Mouse (Mus musculus): ENCODE measurements around the gene Nmbr.
A peak's percentile ranks its signal among the peaks of the same experiment; 100 is the strongest.

The Nmbr gene

DNA sequence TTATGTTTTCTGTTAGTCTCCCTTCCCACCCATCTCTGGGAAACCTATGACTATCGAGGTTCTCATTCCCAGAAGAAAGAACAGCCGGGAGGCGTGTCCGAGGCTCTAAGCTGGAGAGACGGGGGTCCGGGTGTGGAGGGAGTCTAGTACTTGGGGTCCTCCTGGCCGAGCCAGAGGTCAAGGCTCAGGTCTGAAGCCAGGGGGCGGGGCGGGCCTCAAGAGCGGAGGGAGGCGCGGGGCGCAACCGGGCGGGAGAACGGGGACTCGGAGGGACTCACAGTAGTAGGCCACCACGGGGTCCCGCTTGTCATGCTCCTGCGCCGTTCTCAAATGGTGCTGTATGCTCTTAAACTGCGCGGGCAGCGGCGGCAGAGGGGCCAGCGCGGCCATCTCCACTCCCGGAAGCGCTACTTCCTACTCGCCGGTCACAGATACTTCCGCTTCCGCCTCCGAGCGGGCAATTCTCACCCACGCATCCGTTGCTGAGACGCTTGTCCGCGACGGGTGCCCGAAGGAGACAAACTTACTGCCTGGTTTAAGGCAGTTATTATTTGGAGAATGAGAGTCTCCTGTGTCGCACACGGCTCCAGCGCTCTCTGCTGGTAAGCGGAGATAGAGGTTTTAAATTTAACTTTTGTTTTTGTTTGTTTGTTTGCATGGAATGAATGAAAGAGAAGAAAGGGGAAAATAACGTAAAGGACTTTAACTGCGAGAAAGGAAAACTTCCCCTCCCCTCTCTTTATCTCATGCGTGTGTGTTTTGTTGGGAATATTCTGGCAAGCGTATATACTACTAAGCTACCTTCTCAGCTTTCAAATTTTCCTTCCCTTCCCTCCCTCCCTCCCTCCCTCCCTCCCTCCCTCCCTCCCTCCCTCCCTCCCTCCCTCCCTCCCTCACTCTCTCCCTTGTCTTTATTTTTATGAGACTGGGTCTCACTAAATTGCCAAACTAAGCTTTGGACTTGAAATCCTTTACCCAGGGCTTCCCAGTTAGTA is at the start of gene Nmbr, which contains the start of gene Vta1:
Nmbr (plus strand) TSS at position 520 of the 995 bp plus-strand sequence.
Vta1 (minus strand) TSS at position 489 of the 995 bp plus-strand sequence.
- DNase-seq (ENCODE audit: extremely low spot score): peak; percentile 93

DNA sequence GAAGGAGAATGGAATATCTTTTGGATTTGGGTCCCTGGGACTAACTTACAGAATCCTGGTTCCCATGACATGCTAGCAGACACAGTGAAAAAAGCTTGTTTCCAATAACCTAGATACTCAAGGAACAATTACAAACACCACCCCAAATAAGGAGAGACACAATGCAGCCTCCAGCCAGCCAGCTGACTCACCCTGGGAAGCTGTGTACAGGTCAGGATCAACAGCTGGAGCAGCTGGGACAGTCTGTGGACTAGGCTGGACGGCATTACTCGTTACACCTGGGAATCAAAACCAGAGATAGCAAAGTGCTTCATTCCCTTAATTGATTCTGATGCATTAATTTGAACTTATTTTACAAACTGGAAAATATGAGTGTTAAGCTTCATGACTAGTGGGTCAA is 44.5 kb upstream of the Nmbr start:
- DNase-seq (ENCODE audit: extremely low spot score): no peak

DNA sequence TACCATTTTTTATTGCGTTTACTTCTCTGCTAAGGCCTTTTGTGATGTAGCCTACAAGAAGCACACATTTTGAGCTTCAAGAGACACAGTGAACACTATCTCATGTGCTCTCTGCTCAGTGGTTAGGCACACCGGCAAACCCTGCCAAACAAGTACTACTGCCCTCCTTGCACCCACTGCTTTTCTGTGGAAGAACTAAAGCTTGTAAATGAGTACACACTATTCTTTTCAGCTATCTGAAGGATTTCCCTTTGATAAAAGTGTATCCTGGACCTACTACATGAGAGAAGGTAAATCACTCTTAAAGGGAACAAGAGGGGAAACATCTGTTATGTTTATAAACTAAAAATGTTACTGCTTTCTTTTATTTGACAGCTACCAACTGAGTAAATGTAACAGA is 39.2 kb upstream of the Nmbr start:
- DNase-seq (ENCODE audit: extremely low spot score): no peak

DNA sequence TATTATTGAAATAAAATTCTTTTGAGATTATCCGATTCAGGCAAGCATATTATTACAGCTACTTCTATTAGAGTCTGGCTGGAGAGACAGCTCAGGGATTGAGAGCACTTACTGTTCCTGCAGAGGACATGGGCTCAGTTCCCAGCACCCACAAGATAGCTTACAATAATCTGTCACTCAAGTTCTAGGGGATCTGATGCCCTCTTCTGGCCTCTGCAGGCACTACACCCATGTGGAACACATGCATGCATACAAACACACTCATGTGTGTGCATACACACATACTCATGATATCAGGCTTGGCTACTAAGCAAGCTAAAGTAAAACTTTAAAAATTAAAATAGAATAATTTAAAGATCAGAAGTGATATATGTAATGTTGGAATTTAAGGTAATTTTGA is 19.7 kb upstream of the Nmbr start:
- no peak for DNase-seq (ENCODE audit: extremely low spot score)

DNA sequence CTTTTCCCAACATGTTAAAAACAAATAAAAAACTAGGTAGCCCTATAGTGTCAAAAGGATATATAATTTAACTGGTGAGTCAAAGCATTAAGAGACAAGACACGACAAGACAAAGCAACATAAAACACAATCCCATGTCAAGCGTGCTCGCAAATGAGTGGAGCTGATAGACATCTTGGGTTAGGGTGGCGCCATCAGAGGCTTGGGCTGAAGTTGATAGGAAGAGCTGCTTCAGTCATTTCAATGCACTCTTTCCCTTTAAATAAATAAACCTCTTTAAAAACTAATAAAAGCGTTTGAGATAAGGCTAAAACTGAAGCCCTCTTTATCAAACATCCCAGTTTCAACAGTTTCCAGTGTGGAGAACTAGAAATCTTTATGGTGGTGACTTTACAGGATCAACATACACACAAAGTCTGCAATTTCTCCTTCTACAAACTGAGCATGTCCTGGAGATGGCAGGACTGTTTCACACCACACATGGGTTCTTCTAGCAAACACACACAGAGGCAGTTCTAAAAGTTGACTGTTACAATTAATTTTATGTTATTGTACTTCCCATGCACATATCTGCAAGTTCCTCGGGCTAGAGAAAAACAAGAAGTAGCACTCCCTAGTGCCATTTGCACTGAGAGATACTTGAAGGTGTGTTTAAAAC is 16.5 kb upstream of the Nmbr start:
- no peak for DNase-seq (ENCODE audit: extremely low spot score)

DNA sequence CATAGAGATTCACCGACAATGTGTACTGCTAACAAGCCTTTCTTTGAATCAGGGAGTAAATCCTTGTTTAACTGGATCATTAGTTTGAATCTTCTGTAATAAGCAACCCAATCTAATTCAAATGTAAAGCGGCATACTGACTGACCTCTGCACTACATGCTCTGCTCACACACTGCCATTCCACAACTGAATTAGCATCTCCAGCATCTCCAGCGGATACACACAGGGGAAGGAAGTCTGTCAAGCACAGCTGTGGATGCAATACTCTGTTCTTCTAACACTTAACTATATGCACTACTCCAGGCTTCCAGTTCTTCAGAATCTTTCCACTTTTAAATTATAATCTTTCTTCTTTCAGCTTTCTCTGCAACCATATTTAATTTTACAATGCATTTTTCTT is 15.0 kb upstream of the Nmbr start:
- DNase-seq (ENCODE audit: extremely low spot score): no peak

DNA sequence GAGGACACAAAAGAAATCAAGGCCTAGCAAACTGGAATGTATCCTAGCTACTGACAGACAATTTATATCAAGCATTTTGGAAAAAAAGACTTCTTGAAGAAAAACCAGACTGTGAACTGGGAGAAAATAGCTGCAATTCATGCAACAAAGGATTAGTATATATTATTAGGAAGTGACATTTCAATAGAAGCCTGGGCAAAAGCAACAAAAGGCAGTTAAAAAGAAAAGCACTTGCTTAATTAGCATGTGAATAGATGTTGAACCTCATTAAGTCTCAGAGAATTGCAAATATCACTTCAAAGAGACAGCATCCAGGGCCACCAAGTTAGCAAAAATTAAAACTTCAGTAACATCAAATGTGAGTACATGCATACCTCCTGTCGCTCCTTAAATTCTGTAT is 2.2 kb upstream of the Nmbr start:
- no peak for DNase-seq (ENCODE audit: extremely low spot score)

DNA sequence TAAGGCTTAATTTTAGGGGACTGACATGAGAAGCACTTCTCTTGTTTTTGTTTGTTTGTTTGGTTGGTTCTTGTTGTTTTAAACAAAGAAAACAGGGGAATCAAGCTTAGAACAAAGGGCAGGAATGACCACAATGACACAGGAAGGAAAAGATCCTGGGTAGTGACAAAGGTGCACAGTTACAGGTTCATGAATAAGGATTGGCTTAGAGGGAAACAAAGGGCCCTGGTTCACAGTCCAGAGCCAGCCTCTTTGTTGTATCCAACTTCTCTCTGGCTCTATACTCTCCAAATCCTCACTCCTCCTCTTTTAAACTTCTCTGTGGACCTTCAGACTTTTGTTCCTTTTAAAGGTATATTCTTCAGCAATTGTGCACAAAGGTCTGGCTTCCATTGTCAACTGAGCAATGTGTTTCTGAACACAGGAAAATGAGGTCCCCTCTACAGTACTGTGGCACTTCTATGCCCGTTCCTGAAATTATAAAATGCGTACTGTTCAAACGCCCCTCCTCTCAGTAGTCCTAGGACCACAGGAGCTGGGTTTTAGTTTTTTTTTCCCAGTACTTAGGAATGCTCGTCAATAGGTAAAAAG is 1.5 kb upstream of the Nmbr start:
- no peak for DNase-seq (ENCODE audit: extremely low spot score)

DNA sequence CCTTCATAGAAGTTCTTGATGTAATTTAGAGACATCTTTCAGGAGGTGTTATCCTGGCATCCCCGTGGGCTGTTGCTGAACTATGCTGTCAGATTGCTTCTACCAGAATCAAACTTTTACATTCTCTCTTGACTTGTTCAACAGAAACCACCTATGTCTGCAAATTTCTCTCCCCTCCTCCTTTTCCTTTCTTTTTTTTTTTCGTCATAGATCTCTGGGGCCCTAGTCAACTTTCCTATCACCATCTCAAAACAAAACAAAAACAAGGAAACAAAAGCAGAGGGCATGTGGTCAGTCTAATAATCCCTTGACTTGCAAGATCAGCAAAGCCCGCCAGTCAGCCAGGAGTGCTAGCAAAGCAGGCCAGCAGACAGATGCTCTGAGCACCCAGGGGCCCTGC is 12.7 kb downstream of the Nmbr start, which contains the start of gene Gje1:
Gje1 (minus strand) TSS at position 101 of the 400 bp plus-strand sequence.
- DNase-seq (ENCODE audit: extremely low spot score): no peak

DNA sequence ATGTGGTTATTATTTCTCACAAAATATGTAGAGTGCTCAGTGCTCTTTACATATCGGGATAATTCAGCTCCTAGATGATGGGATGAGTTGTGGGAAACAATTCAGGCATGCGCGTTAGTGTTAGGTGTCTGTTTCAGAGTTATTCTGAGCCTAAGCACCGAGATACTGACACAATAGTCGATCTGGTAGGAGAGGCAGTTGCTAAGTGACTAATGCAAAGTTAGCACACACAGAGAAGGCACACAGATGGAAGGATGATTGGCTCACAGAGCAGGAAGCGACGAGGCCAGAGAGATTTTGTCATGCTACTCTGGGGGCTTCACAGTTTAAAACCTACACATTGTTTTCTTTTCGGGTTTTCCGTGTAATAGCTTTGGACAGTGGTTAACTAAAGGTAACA is 20.3 kb downstream of the Nmbr start:
- DNase-seq (ENCODE audit: extremely low spot score): no peak

DNA sequence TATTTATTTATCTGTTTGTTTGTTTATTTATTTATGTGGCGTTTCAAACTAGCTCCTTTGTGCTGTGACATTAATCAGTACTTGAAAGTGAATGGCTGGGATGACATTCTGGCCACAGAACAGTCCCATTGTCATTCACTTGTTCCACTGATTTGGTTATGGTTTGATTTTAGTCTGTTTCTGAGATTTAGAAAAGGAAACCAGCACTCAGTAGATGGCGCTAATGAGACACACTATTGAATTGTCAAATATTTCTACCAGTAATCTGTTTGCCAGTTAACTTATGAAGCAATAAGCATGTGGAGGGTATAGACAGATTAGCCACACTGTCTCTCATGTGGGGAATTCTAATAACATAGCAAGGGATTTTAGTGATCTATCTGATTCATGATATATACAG is 28.9 kb downstream of the Nmbr start:
- peak; percentile 39 for DNase-seq (ENCODE audit: extremely low spot score)

DNA sequence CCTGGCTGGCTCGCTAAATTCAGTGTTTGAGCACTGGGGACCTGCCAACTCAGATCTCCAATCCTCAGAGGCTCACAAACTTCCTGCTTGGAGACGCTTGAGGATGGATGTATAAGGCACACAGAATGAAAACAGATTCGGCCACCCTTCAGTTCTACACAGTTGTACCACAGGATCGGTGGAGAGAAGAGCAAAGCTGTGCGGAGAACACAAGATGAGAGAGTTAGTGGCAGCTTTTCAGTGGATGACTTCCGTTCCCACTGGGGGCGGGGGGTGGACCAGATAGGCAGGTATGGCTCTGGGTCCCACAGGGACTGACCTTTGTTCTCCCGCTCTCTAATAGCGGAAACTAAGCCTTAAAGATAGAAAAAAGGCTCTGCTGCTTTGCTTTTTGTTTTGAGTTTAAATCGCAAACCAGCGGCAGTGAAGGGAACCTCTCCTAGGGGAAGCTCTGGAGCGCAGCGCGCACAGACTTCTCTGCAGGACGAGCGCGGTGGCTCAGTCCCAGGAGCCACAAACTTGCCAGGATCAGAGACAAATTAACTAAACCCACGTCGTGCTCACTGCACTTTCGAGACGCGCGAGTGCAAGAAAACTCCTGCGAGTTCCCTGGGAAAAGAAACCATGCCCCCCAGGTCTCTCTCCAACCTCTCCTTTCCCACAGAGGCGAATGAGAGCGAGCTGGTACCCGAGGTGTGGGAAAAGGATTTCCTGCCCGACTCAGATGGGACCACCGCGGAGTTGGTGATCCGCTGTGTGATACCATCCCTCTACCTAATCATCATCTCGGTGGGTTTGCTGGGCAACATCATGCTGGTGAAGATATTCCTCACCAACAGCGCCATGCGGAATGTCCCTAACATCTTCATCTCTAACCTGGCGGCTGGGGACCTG is 54.5 kb downstream of the Nmbr start:
- peak; percentile 29 for DNase-seq (ENCODE audit: extremely low spot score)

DNA sequence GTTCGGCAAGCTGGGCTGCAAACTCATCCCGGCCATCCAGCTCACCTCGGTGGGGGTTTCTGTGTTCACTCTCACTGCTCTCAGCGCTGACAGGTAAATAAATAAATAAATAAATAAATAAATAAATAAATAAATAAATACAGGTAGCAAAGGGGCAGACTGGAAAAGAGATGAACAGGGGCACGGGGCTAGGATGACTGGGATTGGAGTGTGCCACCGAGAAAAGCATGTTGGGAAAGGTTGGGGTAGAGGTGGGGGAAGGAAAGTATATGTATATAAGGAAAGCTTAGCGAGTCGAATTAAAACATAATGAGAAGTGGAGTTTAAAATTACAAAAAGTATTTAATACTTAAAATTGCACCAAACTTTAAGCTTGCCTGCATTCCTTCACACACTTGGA is 55.2 kb downstream of the Nmbr start:
- DNase-seq (ENCODE audit: extremely low spot score): no peak

DNA sequence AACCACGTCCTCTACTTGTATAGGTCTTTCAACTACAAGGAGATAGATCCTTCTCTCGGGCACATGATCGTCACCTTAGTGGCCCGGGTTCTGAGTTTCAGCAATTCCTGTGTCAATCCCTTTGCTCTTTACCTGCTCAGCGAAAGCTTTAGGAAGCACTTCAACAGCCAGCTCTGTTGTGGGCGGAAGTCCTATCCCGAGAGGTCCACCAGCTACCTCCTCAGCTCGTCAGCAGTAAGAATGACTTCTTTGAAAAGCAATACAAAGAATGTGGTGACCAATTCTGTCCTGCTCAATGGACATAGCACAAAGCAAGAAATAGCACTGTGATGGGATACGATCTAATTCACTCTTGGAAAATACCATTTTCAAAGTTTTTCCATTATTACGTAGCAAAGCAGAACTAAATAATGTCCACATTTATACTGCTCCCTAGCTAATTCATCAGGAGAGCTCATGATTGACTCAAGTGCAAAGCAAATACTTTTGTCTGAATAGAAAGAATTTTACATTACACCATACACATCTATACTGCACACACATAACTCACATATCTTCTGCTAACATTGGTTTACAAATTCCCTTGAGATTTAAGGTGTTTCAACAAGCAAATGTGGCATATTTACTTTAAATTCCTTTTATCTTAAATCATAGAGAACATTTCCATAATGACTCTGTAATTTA is 65.0 kb downstream of the Nmbr start:
- no peak for DNase-seq (ENCODE audit: extremely low spot score)

DNA sequence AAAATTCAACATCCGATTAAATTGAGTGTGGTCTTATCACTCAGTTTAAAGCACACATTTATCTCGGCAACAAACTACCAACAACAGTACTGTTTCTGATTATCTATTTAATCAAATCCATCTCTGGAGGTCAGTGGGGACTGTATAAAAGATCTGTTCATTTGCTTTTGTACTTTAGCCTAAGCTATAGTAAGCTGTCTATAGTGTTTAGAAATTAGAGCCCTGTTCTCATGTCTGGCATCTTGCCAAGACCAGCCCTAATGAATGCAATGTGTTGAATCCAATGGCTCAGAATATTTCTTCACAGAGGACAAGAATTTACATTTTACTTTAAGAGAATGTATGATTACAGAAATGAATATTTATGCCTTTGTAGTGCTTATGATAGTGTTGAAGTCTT is 69.1 kb downstream of the Nmbr start:
- DNase-seq (ENCODE audit: extremely low spot score): no peak

DNA sequence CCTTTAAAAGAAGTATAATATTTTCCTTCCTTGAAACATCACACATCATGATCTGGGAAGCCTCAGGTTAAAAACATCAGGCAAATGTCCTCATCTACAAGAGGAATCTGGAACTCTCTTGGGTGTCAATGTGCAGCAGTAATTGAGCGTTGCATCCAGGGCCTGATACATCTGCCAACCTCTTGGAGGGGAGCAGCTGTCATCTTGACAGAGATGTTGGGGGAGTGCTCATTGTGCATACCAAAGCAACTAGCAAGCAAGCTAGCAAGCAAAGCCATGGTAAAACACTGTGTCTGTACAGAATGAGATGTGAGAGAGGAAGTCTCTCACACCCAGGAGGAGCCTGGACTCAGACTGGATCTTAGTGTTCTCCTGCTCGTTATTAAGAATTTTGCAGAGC is 84.6 kb downstream of the Nmbr start:
- no peak for DNase-seq (ENCODE audit: extremely low spot score)

DNA sequence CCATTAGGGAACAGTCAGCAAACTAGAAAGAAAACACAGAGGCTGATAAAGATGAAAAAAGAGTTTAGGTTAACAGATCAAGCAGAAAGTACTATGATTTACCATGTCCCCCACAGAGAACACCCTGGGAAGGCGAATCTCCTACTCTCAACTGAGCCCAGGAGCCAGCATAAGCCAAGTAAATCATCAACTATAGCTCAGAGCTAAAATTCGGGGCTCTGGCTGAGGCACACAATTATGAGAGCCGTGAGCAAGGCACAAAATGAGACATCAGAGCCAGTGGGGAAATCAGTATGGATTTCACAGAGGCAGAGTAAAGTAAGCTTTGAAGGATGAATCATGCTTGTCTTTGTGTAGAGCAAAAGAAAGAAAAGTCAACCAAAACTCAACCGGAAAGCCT is 111.6 kb downstream of the Nmbr start:
- DNase-seq (ENCODE audit: extremely low spot score): no peak

Data from embryo, embryonic 9.5 days (tissue).